Mouse (Mus musculus) spleen, adult 2 months (tissue): ENCODE measurements at regions not wholly inside any gene's neighbourhood (a gene's known extent, or its start where the extent isn't known, plus 50 kb on each side); places are given as distances from the start of the nearest gene placed in this dataset.

ENCODE experiments used
- CTCF ChIP-seq: fragments of 200-500 bp; IDR thresholded peaks from 2 replicates; pipeline ENCODE4 v1.5.1; 2011; ENCODE audit warnings: mild to moderate bottlenecking, inconsistent platforms; ENCODE audit not compliant: insufficient read depth, insufficient read length, insufficient replicate concordance; ENCODE audit errors: extremely low read depth
- POLR2A ChIP-seq: fragments of 200-500 bp; IDR thresholded peaks from 2 replicates; pipeline ENCODE4 v1.6.1; 2011; ENCODE audit warnings: low read depth, low read length, inconsistent platforms

GRCm38 (mm10) chr4:12263197-12263596 lies 91.4 kb upstream of the Fam92a start:
- no peak for TF ChIP-seq POLR2A
- TF ChIP-seq CTCF: no peak
